Mouse (Mus musculus) erythroid progenitor cell, adult 5-6 weeks (primary cell): ENCODE data around the gene Ifnk. TPM values are rescaled to one million over a fixed set of nuclear protein-coding genes. Genes with fewer than 3 reads are reported as not detected.

Experiments used
- ATAC-seq: replicated peaks from 2 replicates; pipeline ENCODE4 v1.8.0; 2016; ENCODE audit warnings: moderate number of reproducible peaks, mild to moderate bottlenecking, moderate TSS enrichment, inconsistent platforms; ENCODE audit not compliant: poor library complexity, low FRiP score, severe bottlenecking
- total RNA-seq, 2 experiments: library from RNA; stranded (forward) in 1 of 2; stranded (reverse) in 1 of 2; fragments of 150-400 nt in 1 of 2; fragments of 186-747, 209-891 nt in 1 of 2; gene quantifications; 2 replicates each; pipeline versions ENCODE4 v1.2.3 to v1.2.4; 2015 to 2017; ENCODE audit warnings: low replicate concordance in 2 of 2

Ifnk gene
- not detected in 2 replicates for total RNA-seq (2015; ENCODE audit: low replicate concordance)
- total RNA-seq (2017; ENCODE audit: low replicate concordance) = not detected in 2 replicates

DNA sequence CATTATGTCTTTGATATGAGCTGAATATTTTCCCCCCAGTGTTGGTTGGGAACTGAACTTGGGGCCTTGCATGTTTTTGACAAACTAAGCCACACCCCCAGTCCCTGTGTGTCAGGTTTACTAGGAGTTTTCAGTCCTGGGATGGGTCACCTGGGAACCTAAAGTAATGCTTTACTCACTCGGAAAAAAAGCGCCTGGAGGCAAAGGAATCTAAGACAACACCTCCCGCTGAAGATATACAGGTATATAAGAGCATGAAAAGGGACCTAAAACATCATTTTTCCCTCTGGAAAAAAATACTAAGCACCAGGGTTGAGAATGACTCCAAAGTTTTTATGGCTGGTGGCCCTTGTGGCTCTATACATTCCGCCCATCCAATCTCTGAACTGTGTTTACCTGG lies at the start of gene Ifnk:
Gene Ifnk (plus strand): TSS at position 301 of the 400 bp plus-strand sequence.
- no peak for ATAC-seq

GRCm38 (mm10) chr4:35105115-35105773 lies 46.6 kb upstream of the Ifnk start:
- no peak for ATAC-seq

DNA sequence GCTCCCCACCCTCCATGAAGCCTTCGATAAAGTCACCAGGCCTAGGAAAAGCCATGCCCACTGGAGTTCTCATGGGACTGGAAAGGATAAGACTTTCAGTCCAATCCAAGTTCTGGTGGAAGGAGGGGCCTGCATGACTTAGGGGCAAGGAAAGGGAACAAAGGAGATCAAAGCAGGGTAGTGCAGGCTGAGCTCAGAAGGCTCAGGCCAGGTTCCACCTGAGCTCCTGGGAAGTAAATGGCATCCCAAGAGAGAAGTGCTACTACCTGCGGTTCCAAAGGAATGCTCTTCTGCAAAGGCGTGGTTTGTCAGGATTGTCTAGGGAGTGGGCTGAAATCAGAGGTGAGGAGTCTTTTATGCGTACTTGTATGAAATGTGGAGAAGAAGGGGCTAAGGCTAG lies 39.4 kb upstream of the Ifnk start:
- no peak for ATAC-seq

DNA sequence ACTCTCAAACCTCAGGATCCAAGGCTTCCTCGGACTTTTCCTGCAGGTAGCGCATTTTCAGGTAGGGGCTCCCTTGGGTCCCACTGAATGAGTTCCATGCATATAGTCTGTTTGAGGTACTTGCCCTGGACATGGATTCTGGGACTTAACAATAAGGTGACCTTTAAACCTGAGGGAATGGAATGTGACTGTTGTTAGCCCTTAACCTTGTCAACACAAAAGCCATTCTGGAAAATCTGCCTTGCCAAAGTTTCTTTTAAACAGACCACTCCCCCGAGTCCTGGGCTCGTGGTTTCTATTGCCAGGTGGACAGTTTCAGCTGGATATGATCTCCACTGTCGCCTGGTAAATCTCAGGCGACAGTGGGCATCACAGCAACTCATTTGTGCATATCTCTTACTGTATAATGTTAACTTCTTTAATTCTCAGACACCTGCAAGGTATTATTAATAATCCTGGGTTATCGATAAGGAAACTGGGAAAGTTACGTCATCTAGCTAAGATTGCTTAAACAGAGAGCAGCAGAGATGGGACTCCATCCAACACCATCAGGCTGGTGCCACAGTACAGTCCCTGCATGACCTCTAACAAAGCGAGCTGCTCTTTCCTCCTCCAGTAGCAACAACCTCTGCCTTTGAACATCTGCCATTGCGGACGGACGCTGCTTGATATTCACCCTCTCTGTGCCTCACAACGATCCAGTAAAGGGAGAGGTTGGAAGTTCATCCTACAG lies 38.2 kb upstream of the Ifnk start:
- ATAC-seq = no peak

- ATAC-seq = no peak
Measured at GRCm38 (mm10) chr4:35114950-35115349, 36.9 kb upstream of the Ifnk start.

DNA sequence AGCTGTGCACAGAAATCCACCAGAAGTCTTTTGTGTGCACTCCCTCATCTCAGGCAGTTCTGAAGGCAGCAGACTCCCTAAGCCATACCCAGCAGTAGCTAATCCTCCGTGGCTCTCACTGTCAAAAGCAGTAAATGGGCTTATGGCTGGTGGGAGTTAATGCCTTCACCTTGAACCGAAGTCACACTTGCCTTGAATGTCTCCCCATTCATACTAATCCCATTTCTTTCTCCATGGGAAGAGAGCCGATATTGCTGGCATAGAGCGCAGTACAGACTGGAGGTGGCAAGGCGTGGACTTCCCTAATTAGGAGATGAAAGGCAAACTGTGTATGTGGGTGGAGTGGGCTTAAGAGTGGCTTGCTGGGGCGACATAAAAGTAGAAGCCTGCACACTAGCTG lies 35.9 kb upstream of the Ifnk start:
- ATAC-seq = no peak

- no peak for ATAC-seq
Measured at GRCm38 (mm10) chr4:35117144-35117543, 34.7 kb upstream of the Ifnk start.

GRCm38 (mm10) chr4:35118851-35119250 lies 33.0 kb upstream of the Ifnk start:
- no peak for ATAC-seq

- ATAC-seq = no peak
Measured at GRCm38 (mm10) chr4:35120159-35120558, 31.7 kb upstream of the Ifnk start.

DNA sequence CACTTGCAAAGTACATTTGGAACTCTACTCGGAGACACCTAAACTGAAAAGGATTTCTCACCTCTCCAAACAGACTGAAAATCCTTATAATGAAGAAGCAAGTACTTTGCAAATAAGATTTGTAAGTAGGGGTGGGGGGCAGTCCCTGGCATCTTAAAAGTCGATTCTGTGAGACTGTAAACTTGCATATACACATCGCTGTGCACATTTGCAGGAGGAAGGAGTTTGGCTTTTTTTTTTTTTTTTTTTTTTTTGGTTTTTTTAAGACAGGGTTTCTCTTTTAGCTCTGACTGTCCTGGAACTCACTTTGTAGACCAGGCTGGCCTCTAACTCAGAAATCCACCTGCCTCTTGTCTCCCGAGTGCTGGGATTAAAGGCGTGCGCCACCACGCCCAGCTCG lies 31.3 kb upstream of the Ifnk start:
- no peak for ATAC-seq

DNA sequence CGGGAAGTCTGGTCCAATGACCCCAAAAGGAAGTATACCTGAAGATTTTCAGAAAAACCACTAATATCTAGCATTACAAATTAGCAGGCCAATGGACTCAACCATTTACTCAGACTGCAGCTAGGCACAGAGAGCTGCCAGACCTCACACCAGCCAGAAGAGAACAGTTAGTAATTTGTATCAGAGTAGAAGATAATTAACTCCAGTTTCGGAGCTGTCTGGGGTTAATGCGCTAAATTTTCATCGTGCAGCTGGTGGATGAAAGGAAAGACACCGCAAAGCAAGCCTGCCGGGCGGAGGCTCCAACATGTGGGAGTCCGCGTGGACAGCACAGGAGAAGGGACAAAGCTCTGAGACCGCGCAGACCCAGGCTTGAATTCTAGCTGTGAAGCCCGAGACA lies 30.8 kb upstream of the Ifnk start:
- no peak for ATAC-seq

GRCm38 (mm10) chr4:35123087-35123486 lies 28.8 kb upstream of the Ifnk start:
- no peak for ATAC-seq

DNA sequence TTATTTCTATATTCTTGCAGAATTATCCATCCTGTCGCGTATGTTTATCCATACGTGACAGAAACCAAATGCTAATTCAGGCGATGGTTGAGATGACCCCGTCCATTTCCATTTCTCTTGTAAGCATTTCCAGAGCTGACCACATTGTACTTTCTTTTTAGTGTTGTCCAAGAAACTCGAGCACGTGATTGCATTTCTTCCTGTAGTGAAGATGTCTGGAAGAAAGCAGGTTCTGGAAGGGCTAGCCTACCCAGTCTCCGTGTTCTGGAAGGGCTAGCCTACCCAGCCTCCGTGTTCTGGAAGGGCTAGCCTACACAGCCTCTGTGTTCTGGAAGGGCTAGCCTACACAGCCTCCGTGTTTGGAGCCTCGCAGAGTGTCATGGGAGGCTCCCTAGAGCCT lies 27.8 kb upstream of the Ifnk start:
- ATAC-seq = no peak

DNA sequence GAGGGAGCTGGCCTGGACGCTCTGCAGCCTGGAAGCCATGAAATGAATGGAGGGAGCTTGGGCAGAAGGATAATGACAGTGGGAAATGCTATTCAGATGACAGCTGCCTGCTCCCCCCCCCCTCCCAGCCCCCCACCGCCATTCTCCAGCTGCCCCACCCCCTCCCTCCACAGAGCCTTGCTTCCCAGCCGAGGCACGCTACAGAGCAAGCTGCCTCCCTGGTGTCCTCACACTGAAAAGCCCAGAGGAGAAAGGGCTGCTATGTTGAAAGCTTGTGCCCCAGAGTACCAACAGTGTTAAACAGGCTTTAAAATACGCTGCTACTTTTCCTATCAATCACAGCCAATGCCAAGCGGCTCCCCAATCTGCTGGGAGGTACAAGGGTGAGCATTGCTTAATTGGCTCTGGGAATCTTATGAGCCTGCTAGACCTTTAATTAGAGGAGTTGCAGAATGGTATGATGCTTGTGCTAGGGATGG lies 26.5 kb upstream of the Ifnk start:
- no peak for ATAC-seq

- ATAC-seq = no peak
Measured at GRCm38 (mm10) chr4:35126776-35127175, 25.1 kb upstream of the Ifnk start.

DNA sequence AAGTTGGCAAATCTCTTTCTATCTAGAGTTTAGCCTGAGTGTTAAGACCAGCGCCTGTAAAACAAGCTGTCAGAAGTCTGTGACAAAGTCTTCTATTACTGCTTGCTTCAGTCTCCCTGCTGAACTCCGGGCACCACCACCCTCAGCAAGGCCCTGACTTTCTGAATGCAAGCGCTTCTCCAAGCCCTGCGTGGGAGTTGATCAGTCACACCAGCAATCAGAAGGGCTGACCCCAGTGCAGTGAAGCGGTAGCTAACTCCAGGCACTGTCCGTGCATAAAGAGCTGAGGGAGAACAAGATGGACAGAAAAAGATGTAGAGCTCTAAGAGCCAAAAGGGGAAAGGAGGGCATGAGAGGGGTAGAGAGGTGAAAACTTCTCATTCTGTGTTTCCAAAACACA lies 24.1 kb upstream of the Ifnk start:
- no peak for ATAC-seq

- ATAC-seq = no peak
Measured at GRCm38 (mm10) chr4:35130411-35130948, 21.4 kb upstream of the Ifnk start.

GRCm38 (mm10) chr4:35131592-35131991 lies 20.3 kb upstream of the Ifnk start:
- ATAC-seq = no peak

DNA sequence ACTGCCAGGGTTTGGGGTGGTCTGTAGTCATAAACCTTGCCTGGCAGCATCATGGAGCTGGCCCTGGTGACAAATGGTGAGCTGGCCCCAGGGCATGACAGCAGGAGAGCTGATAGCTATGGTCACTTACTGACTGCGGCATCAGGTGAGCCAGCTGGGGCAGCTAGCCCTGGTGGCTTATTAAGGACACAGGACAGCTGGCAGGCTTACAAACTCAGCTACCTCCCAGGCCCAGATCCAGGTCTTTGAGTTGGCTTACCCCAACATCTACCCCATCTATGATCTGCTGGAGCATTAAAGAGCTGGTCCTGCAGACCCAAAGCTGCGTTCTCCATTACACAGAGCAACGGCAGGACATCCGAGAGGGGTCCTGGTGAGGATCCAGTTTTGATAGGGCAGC lies 18.4 kb upstream of the Ifnk start:
- ATAC-seq = no peak

DNA sequence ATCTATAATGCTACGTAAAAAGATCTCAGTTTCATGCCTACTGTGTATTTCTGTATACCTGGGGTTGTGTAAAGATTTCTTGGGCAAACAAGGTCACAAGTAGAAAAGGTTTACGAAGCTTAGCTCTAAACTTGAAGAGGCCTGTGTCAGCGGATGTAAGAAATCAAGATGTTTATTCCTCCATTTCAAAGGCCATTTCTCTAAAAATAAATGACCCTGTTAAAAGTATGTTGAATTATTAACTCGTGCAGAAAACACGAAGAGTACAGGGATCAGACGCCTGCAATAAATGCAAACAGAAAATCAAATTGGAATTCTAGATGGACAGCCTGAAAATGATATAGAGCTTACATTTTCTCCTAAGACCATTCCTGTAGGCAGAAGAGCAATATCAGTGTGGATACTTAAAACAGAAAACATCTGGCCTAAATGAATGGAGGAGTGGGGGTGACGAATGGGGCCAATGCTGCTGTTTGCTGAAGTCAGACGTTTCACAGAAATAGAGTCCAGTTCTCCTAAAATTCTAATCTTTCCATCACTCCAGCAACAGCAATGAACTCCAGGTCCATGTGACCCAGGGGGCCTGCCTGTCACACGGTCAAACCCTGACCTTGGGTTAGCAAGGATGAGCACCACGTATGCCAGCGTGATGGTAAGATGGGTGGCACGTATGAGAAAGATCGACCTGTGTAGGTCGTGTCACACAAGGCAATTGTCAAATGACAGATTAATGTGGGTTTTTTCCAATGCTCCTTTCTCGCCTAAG lies 16.8 kb upstream of the Ifnk start:
- no peak for ATAC-seq
